Mouse (Mus musculus): Measurements from ENCODE around the gene Itga11. TPM values are rescaled to one million over a fixed set of nuclear protein-coding genes. Genes with fewer than 3 reads are reported as not detected.

Itga11 gene
- total and polyA plus RNA-seq, 2 experiments, result 0.09 TPM

- TF ChIP-seq CTCF (IDR thresholded peaks at IDR 0.05; ENCODE audit: low read depth, low read length), result no peak
- no peak for TF ChIP-seq POLR2A (IDR thresholded peaks at IDR 0.05; ENCODE audit: extremely low read depth, insufficient read depth, low read length)
- Histone ChIP-seq H3K27me3 (ENCODE audit: control insufficient read depth, insufficient read depth, low read length) (no peaks in the 10 kb centered on the region), H3K4me3 (ENCODE audit: insufficient read depth, low read depth, low read length) (no peak overlapping the region), H3K4me1 (ENCODE audit: control insufficient read depth, insufficient read depth, low read length) (0 out of 2 replicates have a peak, but pooled peaks cover 1% of the 10 kb centered on the region), H3K79me2 (ENCODE audit: control insufficient read depth, insufficient read depth, low read length) (no peaks in the 10 kb centered on the region), H3K36me3 (ENCODE audit: control insufficient read depth, insufficient read depth, low read length) (no peaks in the 10 kb centered on the region), H3K9ac (ENCODE audit: low read depth, low read length) (no peak overlapping the region), H3K27ac (replicated peaks; ENCODE audit: insufficient read depth, low read depth, low read length) (no peak overlapping the region)
- no peak for DNase-seq (ENCODE audit: extremely low read depth, low read depth, low spot score)
- 83% methylated on average over 6 of the region's 6 CpGs for WGBS
These were observed 152.3 kb downstream of the Itga11 start for GRCm38 (mm10) chr9:62829877-62830276.

Other genes starting within 250 kb of the Itga11 start
- 1.5 and 2.2 TPM in 2 replicates for gene Coro2b, start 140.8 kb upstream of the Itga11 start, total RNA-seq (2014; rRNA removed)
- 1.3 and 2.7 TPM in 2 replicates for gene Coro2b, start 140.8 kb upstream of the Itga11 start, polyA plus RNA-seq (2012; rRNA removed)
- 12.4 and 12.7 TPM in 2 replicates for gene Fem1b, start 134.1 kb downstream of the Itga11 start, total RNA-seq (2014; rRNA removed)
- gene Fem1b, start 134.1 kb downstream of the Itga11 start, polyA plus RNA-seq (2012; rRNA removed), result 3.2 and 3.3 TPM in 2 replicates
- gene Cln6, start 161.0 kb downstream of the Itga11 start, total RNA-seq (2014; rRNA removed), result 1.2 and 2.3 TPM in 2 replicates
- 4.6 and 9.1 TPM in 2 replicates for gene Cln6, start 161.0 kb downstream of the Itga11 start, polyA plus RNA-seq (2012; rRNA removed)
- gene Calml4, start 180.3 kb downstream of the Itga11 start, total RNA-seq (2014; rRNA removed), result 0.54 and 3.4 TPM in 2 replicates
- 0.46 and 1.8 TPM in 2 replicates for gene Calml4, start 180.3 kb downstream of the Itga11 start, polyA plus RNA-seq (2012; rRNA removed)

Measured in liver, adult 2 months (tissue).